Mouse (Mus musculus): ENCODE measurements at regions not wholly inside any gene's neighbourhood (a gene's known extent, or its start where the extent isn't known, plus 50 kb on each side); places are given as distances from the start of the nearest gene placed in this dataset.

- TF ChIP-seq EP300 (IDR thresholded peaks at IDR 0.05; ENCODE audit: low read depth) (no peak), CTCF (IDR thresholded peaks at IDR 0.05; ENCODE audit: low read depth) (no peak)
These were observed 175.5 kb downstream of the Plk2 start for GRCm38 (mm10) chr13:110570386-110570785.
